ENCODE assay signal across 7 mouse cellular contexts in genomic region chr1:135765645-135766591, GRCm38 (mm10). TPM values are rescaled to one million over a fixed set of nuclear protein-coding genes. Genes with fewer than 3 reads are reported as not detected.
A peak's percentile ranks its signal among the peaks of the same experiment; 100 is the strongest.
DNase-seq lines count a peak whose midpoint lies in the region; ATAC-seq and TF ChIP-seq lines count a peak whose summit lies in the region.

Gene Phlda3, plus strand, starts transcription at chr1:135766119.

- under 1% methylated on average over 84 of the region's 90 CpGs for WGBS in hindbrain, postnatal 0 days

- peak; percentile 90 for ATAC-seq in hindbrain, postnatal 0 days
- ATAC-seq in megakaryocyte progenitor cell, adult 5-6 weeks (replicated peaks; ENCODE audit: poor library complexity), result peak; percentile 70

- DNase-seq in R1 (ENCODE audit: low read depth, low spot score), result peak; percentile 77
- peak; percentile 63 to 68 for DNase-seq in cerebellum, postnatal 25 days
- DNase-seq in gastrocnemius, postnatal 10 days, result peak; percentile 84
- DNase-seq in hindbrain, postnatal 0 days (ENCODE audit: low spot score), result peak; percentile 72
- peak in 1 of 2 experiments; percentile 54 for DNase-seq in left cerebral cortex, postnatal 14 days (ENCODE audit: low spot score in 2 of 2)
- DNase-seq in skeletal muscle tissue, adult 2 months (ENCODE audit: low read depth, low spot score), result peak; percentile 84

- H3K9ac ChIP-seq in hindbrain, postnatal 0 days (replicated peaks; ENCODE audit: low read length), result peak within 1 kb of the TSS; percentile 76

- peak within 1 kb of the TSS; percentile 94 for H3K4me2 ChIP-seq in hindbrain, postnatal 0 days (ENCODE audit: low read depth, low read length)

- no peak for TF ChIP-seq CTCF in hindbrain, postnatal 0 days (IDR thresholded peaks at IDR 0.05; ENCODE audit: low read depth)

- H3K36me3 ChIP-seq in hindbrain, postnatal 0 days (ENCODE audit: insufficient read depth, low read length), result no peaks in the 10 kb centered on the region; the same call in 1 of the 2 replicates

- H3K4me1 ChIP-seq in hindbrain, postnatal 0 days (ENCODE audit: insufficient read depth, low read length), result peaks cover 11% of the 10 kb centered on the region; the same call in 1 of the 2 replicates

- peak within 1 kb of the TSS; percentile 59 for H3K27ac ChIP-seq in hindbrain, postnatal 0 days

- H3K27me3 ChIP-seq in hindbrain, postnatal 0 days (ENCODE audit: insufficient read depth, low read length), result no peaks in the 10 kb centered on the region

- intact Hi-C loops in left cerebral cortex, postnatal 14 days (cut with DNase I), result no loop called here

- H3K9me3 ChIP-seq in hindbrain, postnatal 0 days (ENCODE audit: low read length), result no peaks in the 10 kb centered on the region

- peak within 1 kb of the TSS; percentile 56 for H3K4me3 ChIP-seq in hindbrain, postnatal 0 days (ENCODE audit: low read length)

RNA-seq across cellular contexts. Expression of gene Phlda3, which starts in this region (rescaled TPM):
- 10 to 100 TPM; 24.1 to 36.7 TPM for total RNA-seq in gastrocnemius, postnatal 10 days (2021)
- total RNA-seq in hindbrain, postnatal 0 days (2014; rRNA removed), result 66.4 and 82.3 TPM in 2 replicates
- 51.1 and 51.5 TPM in 2 replicates for polyA plus RNA-seq in hindbrain, postnatal 0 days (2015; fragmentation: Nextera tagmentation; extraction: Ambion mirVana)
- total RNA-seq in left cerebral cortex, postnatal 14 days (2021), result 10 to 100 TPM; 15.0 to 16.6 TPM
- total RNA-seq in megakaryocyte progenitor cell, adult 5-6 weeks (2015), result 0.61 and 1.1 TPM in 2 replicates
- not detected in 2 replicates for total RNA-seq in megakaryocyte progenitor cell, adult 5-6 weeks (2017)

Comparison
In these comparisons a context has a peak if more than half of its experiments do, and no peak if none do; other contexts are left out.
1. RNA of gene Phlda3 (total RNA-seq): 66.4 to 82.3 TPM in hindbrain, postnatal 0 days, 24.1 to 36.7 TPM in gastrocnemius, postnatal 10 days and 15.0 to 16.6 TPM in left cerebral cortex, postnatal 14 days; 0.61 to 1.1 TPM in megakaryocyte progenitor cell, adult 5-6 weeks; every median in the first group is over 4 times any median in the second.